Mouse (Mus musculus) gastrocnemius, postnatal 10 days (tissue): ENCODE results near the gene Gm19684. TPM values are rescaled to one million over a fixed set of nuclear protein-coding genes. Genes with fewer than 3 reads are reported as not detected.
"Not testable (repeated sequence)": the region's sequence is repeated elsewhere in the genome, so short reads cannot be mapped to it uniquely, and the experiment has no call there.

ENCODE experiments used
- DNase-seq: peaks from one replicate; pipeline ENCODE4 v3.0.0; 2021; ENCODE audit warnings: mixed read lengths
- total RNA-seq, 2 experiments: library from RNA; stranded (reverse); gene quantifications; 2 replicates each; pipeline ENCODE4 v1.2.3; 2021

Gm19684 gene
- total RNA-seq, 2 experiments from 2014 or later, result not detected

DNA sequence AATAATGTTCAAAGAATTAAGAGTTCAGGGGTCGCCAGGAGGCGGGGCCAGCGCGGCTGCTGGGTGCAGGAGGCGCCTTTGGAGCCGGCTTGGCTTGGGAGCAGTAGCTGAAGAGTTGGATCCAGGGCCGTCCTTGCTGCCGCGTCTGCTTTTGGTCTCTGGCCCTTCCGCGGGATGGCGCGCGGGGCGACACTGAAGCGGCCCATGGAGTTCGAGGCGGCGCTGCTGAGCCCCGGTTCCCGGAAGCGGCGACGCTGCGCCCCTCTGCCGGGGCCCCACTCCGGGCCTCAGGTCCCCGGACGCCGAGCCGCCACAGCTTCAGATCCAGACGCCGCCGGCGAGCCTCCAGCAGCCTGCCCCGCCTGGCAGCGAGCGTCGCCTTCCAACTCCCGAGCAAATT is 57.5 kb downstream of the Gm19684 start:
- not testable (repeated sequence) for DNase-seq

Other genes starting within 250 kb of the Gm19684 start
- 10 to 100 TPM; 12.6 to 16.8 TPM for gene Dhx16, start 241.9 kb upstream of the Gm19684 start, total RNA-seq
- 10 to 100 TPM; 49.6 to 56.2 TPM for gene 2310061I04Rik, start 224.2 kb upstream of the Gm19684 start, total RNA-seq
- 1 to 10 TPM; 6.4 to 9.8 TPM for gene Atat1, start 211.6 kb upstream of the Gm19684 start, total RNA-seq
- 10 to 100 TPM; 44.8 to 54.4 TPM for gene Mrps18b, start 205.3 kb upstream of the Gm19684 start, total RNA-seq
- 10 to 100 TPM; 31.4 to 47.1 TPM for gene Ppp1r10, start 205.2 kb upstream of the Gm19684 start, total RNA-seq
- gene Abcf1, start 151.9 kb upstream of the Gm19684 start, total RNA-seq, result 10 to 100 TPM; 65.7 to 71.6 TPM
- 10 to 100 TPM; 21.7 to 28.5 TPM for gene Gnl1, start 141.8 kb upstream of the Gm19684 start, total RNA-seq
- 1 to 10 TPM; 5.1 to 9.3 TPM for gene Prr3, start 141.4 kb upstream of the Gm19684 start, total RNA-seq
- gene H2-T24, start 101.1 kb upstream of the Gm19684 start, total RNA-seq, result under 1 TPM; 0.45 to 0.84 TPM
- 1 to 10 TPM; 5.2 to 6.7 TPM for gene H2-T23, start 88.8 kb upstream of the Gm19684 start, total RNA-seq
- gene H2-T22, start 78.9 kb upstream of the Gm19684 start, total RNA-seq, result 1 to 10 TPM; 8.1 to 8.8 TPM
- gene Gm6034, start 78.7 kb upstream of the Gm19684 start, total RNA-seq, result under 1 TPM in 1 of 2 experiments, not detected in 1; 0.16 TPM
- 1 to 10 TPM; 1.6 to 2.0 TPM for gene Gm11127, start 63.3 kb upstream of the Gm19684 start, total RNA-seq
- gene Gm7030, start 7.7 kb downstream of the Gm19684 start, total RNA-seq, result not detected
- gene Gm8909, start 46.9 kb downstream of the Gm19684 start, total RNA-seq, result not detected
- gene H2-T3, start 68.6 kb downstream of the Gm19684 start, total RNA-seq, result not detected
- gene Rpp21, start 136.4 kb downstream of the Gm19684 start, total RNA-seq, result 10 to 100 TPM; 26.3 to 28.5 TPM
- gene Trim39, start 150.6 kb downstream of the Gm19684 start, total RNA-seq, result 1 to 10 TPM; 4.8 to 7.0 TPM
- not detected for gene H2-M10.2, start 164.8 kb downstream of the Gm19684 start, total RNA-seq
- gene H2-M10.1, start 204.5 kb downstream of the Gm19684 start, total RNA-seq, result not detected
- not detected for gene H2-M10.3, start 246.7 kb downstream of the Gm19684 start, total RNA-seq